Mouse (Mus musculus) heart, postnatal 0 days (tissue): ENCODE measurements around the gene 1700003E16Rik. TPM values are rescaled to one million over a fixed set of nuclear protein-coding genes. Genes with fewer than 3 reads are reported as not detected.
A peak's percentile ranks its signal among the peaks of the same experiment; 100 is the strongest.

ENCODE experiments used
- ATAC-seq: fragments of 200-750 bp; cut with Nextera tagmentation; 2 replicates; pipeline ENCODE4 v1.8.0; 2017; ENCODE audit warnings: low read depth, moderate number of reproducible peaks, moderate library complexity; ENCODE audit not compliant: insufficient read depth
- DNase-seq: peaks from one replicate; pipeline ENCODE4 v3.0.0-alpha.2; 2016; ENCODE audit warnings: low spot score
- H3K27ac ChIP-seq: fragments of 300-500 bp; sonication (generic); 2 replicates; pipeline ENCODE4 v1.5.1; 2014; ENCODE audit warnings: low read depth, mild to moderate bottlenecking
- H3K27me3 ChIP-seq: fragments of 300-500 bp; sonication (generic); 2 replicates; pipeline ENCODE4 v1.6.1; 2014; ENCODE audit warnings: low read length, mixed read lengths; ENCODE audit not compliant: control insufficient read depth, insufficient read depth
- H3K36me3 ChIP-seq: fragments of 300-500 bp; sonication (generic); replicated peaks from 2 replicates; pipeline ENCODE4 v1.6.1; 2014; ENCODE audit warnings: low read length, mixed read lengths; ENCODE audit not compliant: control insufficient read depth, insufficient read depth
- H3K4me1 ChIP-seq: fragments of 300-500 bp; sonication (generic); 2 replicates; pipeline ENCODE4 v1.6.1; 2014; ENCODE audit warnings: antibody characterized with exemption; ENCODE audit not compliant: control insufficient read depth, insufficient read depth
- H3K4me2 ChIP-seq: fragments of 300-500 bp; sonication (generic); 2 replicates; pipeline ENCODE4 v1.6.1; 2014; ENCODE audit warnings: low read depth, mild to moderate bottlenecking, low read length, moderate library complexity
- H3K4me3 ChIP-seq: fragments of 300-500 bp; sonication (generic); 2 replicates; pipeline ENCODE4 v1.5.1; 2014; ENCODE audit warnings: low read depth, low read length
- H3K9ac ChIP-seq: fragments of 300-500 bp; sonication (generic); replicated peaks from 2 replicates; pipeline ENCODE4 v1.6.1; 2014; ENCODE audit warnings: low read depth, low read length, mixed read lengths
- H3K9me3 ChIP-seq: fragments of 300-500 bp; sonication (generic); replicated peaks from 2 replicates; pipeline ENCODE4 v1.6.1; 2016; ENCODE audit warnings: low read length; ENCODE audit not compliant: control insufficient read depth
- CTCF ChIP-seq: IDR thresholded peaks from 2 replicates; pipeline ENCODE4 v1.5.1; 2016; ENCODE audit warnings: antibody characterized with exemption, control low read depth, low read depth
- EP300 ChIP-seq: IDR thresholded peaks from 2 replicates; pipeline ENCODE4 v1.6.1; 2016; ENCODE audit warnings: antibody characterized with exemption, low read depth
- WGBS: fragments of 180-500 bp; shearing (Covaris S2); extraction: QIAGEN DNeasy Blood & Tissue Kit; methylation state at CpG from one replicate; pipeline ENCODE4 v1.1.7; 2014; 5-methylcytosine and 5-hydroxymethylcytosine counted together
- polyA plus RNA-seq: library from polyadenylated mRNA; unstranded; fragments of >200 nt; fragmentation: Nextera tagmentation; extraction: Ambion mirVana; gene quantifications from 2 replicates; pipeline ENCODE4 v1.2.1, GENCODE M21; 2015
- total RNA-seq: library from RNA; depleted of rRNA; stranded (reverse); fragments of >200 nt; gene quantifications from 2 replicates; pipeline ENCODE4 v1.2.3, GENCODE M21; 2014; ENCODE audit warnings: low replicate concordance

1700003E16Rik gene
- total and polyA plus RNA-seq, 2 experiments from 2014 or later, result 0.20 to 2.0 TPM

- no peak for TF ChIP-seq EP300
- peak; percentile 38; the same call in 1 of the 2 replicates for TF ChIP-seq CTCF
- peak; percentile 87 for DNase-seq
- H3K9me3 ChIP-seq, result no peaks in the 10 kb centered on the region
- ATAC-seq, result peak; percentile 92
- H3K27ac ChIP-seq, result peak within 1 kb of the TSS; percentile 73
- H3K4me2 ChIP-seq, result peak within 1 kb of the TSS; percentile 84
- peak within 1 kb of the TSS; percentile 64 for H3K4me3 ChIP-seq
- under 1% methylated on average over 44 of the region's 58 CpGs for WGBS
- peaks cover 21% of the 10 kb centered on the region for H3K36me3 ChIP-seq
- H3K4me1 ChIP-seq, result peaks cover 13% of the 10 kb centered on the region
- no peaks in the 10 kb centered on the region for H3K27me3 ChIP-seq
- peak within 1 kb of the TSS; percentile 61 for H3K9ac ChIP-seq
Observed at GRCm38 (mm10) chr6:83115011-83115671, 41.1 kb upstream of the 1700003E16Rik start, which contains the start of gene Mogs. Gene Mogs, plus strand, starts transcription at chr6:83115496.

GRCm38 (mm10) chr6:83115682-83116372 is 40.4 kb upstream of the 1700003E16Rik start:
- TF ChIP-seq CTCF, result no peak
- TF ChIP-seq EP300, result no peak
- peaks cover 20% of the 10 kb centered on the region for H3K36me3 ChIP-seq
- ATAC-seq (peak; percentile 61), DNase-seq (no peak)
- peak overlapping the region; percentile 73 for H3K27ac ChIP-seq
- H3K4me1 ChIP-seq, result peaks cover 15% of the 10 kb centered on the region
- H3K9ac ChIP-seq, result peak overlapping the region; percentile 61
- peak overlapping the region; percentile 64 for H3K4me3 ChIP-seq
- under 1% methylated on average over 33 of the region's 48 CpGs for WGBS
- H3K9me3 ChIP-seq, result no peaks in the 10 kb centered on the region
- H3K27me3 ChIP-seq, result no peaks in the 10 kb centered on the region
- H3K4me2 ChIP-seq, result peak overlapping the region; percentile 84

- H3K4me3 ChIP-seq, result peak overlapping the region; percentile 64
- H3K4me2 ChIP-seq, result peak overlapping the region; percentile 84
- H3K36me3 ChIP-seq, result peaks cover 15% of the 10 kb centered on the region
- H3K4me1 ChIP-seq, result peaks cover 15% of the 10 kb centered on the region
- ATAC-seq (no peak), DNase-seq (no peak)
- no peaks in the 10 kb centered on the region for H3K9me3 ChIP-seq
- no peak overlapping the region for H3K27ac ChIP-seq
- H3K9ac ChIP-seq, result peak overlapping the region; percentile 61
- TF ChIP-seq CTCF, result no peak
- H3K27me3 ChIP-seq, result no peaks in the 10 kb centered on the region
- 69% methylated on average over 11 of the region's 11 CpGs for WGBS
Observed at GRCm38 (mm10) chr6:83116373-83117164, 39.6 kb upstream of the 1700003E16Rik start.

- no peak for TF ChIP-seq CTCF
- TF ChIP-seq EP300, result no peak
- Histone ChIP-seq H3K4me2 (no peak overlapping the region), H3K27ac (no peak overlapping the region), H3K4me1 (peaks cover 14% of the 10 kb centered on the region; the same call in 1 of the 2 replicates), H3K9ac (no peak overlapping the region), H3K36me3 (peaks cover 15% of the 10 kb centered on the region), H3K4me3 (no peak overlapping the region), H3K9me3 (no peaks in the 10 kb centered on the region), H3K27me3 (no peaks in the 10 kb centered on the region)
- DNase-seq (no peak), ATAC-seq (no peak)
- WGBS, result 90% methylated on average over 4 of the region's 4 CpGs
Observed at GRCm38 (mm10) chr6:83117165-83117438, 39.1 kb upstream of the 1700003E16Rik start.

GRCm38 (mm10) chr6:83117616-83118015 is 38.6 kb upstream of the 1700003E16Rik start:
- peaks cover 15% of the 10 kb centered on the region for H3K36me3 ChIP-seq
- H3K9ac ChIP-seq, result no peak overlapping the region
- H3K27me3 ChIP-seq, result no peaks in the 10 kb centered on the region
- no peak overlapping the region for H3K4me2 ChIP-seq
- no peaks in the 10 kb centered on the region for H3K9me3 ChIP-seq
- whole genome bisulfite sequencing, result 91% methylated on average over 13 of the region's 13 CpGs
- peaks cover 18% of the 10 kb centered on the region; the same call in 1 of the 2 replicates for H3K4me1 ChIP-seq
- ATAC-seq (no peak), DNase-seq (no peak)
- TF ChIP-seq CTCF (no peak), EP300 (no peak)
- H3K27ac ChIP-seq, result no peak overlapping the region
- H3K4me3 ChIP-seq, result no peak overlapping the region
